Mouse (Mus musculus): Measurements from ENCODE around the gene Gm13276. TPM values are rescaled to one million over a fixed set of nuclear protein-coding genes. Genes with fewer than 3 reads are reported as not detected.
"Not testable (repeated sequence)": the region's sequence is repeated elsewhere in the genome, so short reads cannot be mapped to it uniquely, and the experiment has no call there.

Gene Gm13276
- polyA plus RNA-seq, 1 experiment from 2014 or later, result not detected

DNA sequence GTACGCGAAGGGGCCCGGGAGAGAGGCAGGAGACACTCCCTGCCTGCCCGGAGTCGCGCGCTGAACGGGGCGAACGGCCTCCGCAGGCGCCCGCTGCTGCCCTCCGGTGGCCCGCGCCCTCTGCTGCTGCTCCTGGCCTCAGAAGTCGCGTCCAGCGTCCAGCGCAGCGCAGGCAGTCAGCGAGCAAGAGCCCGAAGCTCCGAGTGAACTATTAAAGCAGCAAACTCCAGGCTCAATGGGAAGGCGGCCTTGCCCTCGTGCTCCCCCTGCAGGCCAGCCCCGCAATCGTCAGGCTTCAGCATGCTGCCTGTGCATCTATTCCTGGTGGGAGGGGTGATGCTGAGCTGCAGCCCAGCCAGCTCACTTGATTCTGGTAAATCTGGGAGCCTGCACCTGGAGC is 5.7 kb downstream of the Gm13276 start, which contains the start of gene Gm13278:
TSS of gene Gm13278 (plus strand) at position 301 of the 400 bp plus-strand sequence.
- H3K4me2 ChIP-seq (replicated peaks); H3K4me1 ChIP-seq; H3K4me3 ChIP-seq; H3K9me3 ChIP-seq; H3K27ac ChIP-seq; H3K36me3 ChIP-seq; H3K9ac ChIP-seq; ATAC-seq (ENCODE audit: insufficient number of reproducible peaks, insufficient read depth, low FRiP score, low TSS enrichment); H3K27me3 ChIP-seq: not testable (repeated sequence)
- no CpG with 5 or more reads among the region's 28 CpGs for WGBS

DNA sequence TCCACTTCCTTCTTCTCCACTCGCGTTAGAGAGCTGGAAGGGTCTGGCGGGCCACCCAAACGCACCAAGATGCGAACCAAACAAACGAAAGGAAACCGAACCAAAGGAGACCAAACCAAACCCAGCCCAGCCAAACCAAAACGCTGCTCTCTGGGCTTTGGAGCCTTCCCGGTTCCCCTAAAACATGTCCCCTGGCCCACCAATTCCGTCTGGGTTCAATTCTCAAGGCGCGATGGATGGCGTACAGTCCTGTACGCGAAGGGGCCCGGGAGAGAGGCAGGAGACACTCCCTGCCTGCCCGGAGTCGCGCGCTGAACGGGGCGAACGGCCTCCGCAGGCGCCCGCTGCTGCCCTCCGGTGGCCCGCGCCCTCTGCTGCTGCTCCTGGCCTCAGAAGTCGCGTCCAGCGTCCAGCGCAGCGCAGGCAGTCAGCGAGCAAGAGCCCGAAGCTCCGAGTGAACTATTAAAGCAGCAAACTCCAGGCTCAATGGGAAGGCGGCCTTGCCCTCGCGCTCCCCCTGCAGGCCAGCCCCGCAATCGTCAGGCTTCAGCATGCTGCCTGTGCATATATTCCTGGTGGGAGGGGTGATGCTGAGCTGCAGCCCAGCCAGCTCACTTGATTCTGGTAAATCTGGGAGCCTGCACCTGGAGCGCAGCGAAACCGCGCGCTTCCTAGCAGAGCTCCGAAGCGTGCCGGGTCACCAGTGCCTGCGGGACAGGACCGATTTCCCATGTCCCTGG is 8.6 kb downstream of the Gm13276 start, which contains the start of gene Gm13275:
TSS of gene Gm13275 (plus strand) at position 552 of the 740 bp plus-strand sequence.
- H3K4me1 ChIP-seq; H3K27ac ChIP-seq; H3K27me3 ChIP-seq; H3K9ac ChIP-seq; H3K4me2 ChIP-seq (replicated peaks); H3K4me3 ChIP-seq; H3K36me3 ChIP-seq; ATAC-seq (ENCODE audit: insufficient number of reproducible peaks, insufficient read depth, low FRiP score, low TSS enrichment); H3K9me3 ChIP-seq: not testable (repeated sequence)
- 1% methylated on average over 14 of the region's 52 CpGs for WGBS

DNA sequence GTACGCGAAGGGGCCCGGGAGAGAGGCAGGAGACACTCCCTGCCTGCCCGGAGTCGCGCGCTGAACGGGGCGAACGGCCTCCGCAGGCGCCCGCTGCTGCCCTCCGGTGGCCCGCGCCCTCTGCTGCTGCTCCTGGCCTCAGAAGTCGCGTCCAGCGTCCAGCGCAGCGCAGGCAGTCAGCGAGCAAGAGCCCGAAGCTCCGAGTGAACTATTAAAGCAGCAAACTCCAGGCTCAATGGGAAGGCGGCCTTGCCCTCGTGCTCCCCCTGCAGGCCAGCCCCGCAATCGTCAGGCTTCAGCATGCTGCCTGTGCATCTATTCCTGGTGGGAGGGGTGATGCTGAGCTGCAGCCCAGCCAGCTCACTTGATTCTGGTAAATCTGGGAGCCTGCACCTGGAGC is 11.6 kb downstream of the Gm13276 start, which contains the start of gene Gm13279:
TSS of gene Gm13279 (plus strand) at position 301 of the 400 bp plus-strand sequence.
- H3K4me2 ChIP-seq (replicated peaks); H3K27me3 ChIP-seq; H3K4me1 ChIP-seq; ATAC-seq (ENCODE audit: insufficient number of reproducible peaks, insufficient read depth, low FRiP score, low TSS enrichment); H3K36me3 ChIP-seq; H3K27ac ChIP-seq; H3K9ac ChIP-seq; H3K4me3 ChIP-seq; H3K9me3 ChIP-seq: not testable (repeated sequence)
- WGBS, result no CpG with 5 or more reads among the region's 28 CpGs

DNA sequence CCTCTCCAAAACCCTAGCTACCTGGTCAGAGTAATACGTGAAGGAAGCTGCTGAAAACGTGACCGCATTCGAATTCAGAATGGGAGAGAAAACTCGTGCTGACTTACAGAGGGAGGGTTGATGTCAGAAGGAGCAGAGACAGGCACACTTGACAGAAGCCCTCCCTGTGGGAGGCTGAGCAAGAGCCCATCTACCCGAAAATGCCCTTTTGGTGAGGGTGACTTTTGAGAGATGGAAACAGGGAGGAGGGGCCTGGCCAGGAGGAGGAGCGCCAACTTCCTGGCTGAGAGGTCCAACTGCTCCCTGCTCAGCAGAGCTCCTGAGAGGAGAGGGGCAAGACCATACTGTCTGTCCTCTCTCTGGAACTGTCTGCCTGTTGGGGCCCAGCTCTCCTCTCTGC is 13.9 kb downstream of the Gm13276 start, which contains the start of gene Gm13285:
TSS of gene Gm13285 (plus strand) at position 301 of the 400 bp plus-strand sequence.
- not testable (repeated sequence) for H3K4me1 ChIP-seq; H3K27me3 ChIP-seq; H3K9me3 ChIP-seq; H3K27ac ChIP-seq; H3K36me3 ChIP-seq; H3K4me2 ChIP-seq (replicated peaks); ATAC-seq (ENCODE audit: insufficient number of reproducible peaks, insufficient read depth, low FRiP score, low TSS enrichment); H3K4me3 ChIP-seq; H3K9ac ChIP-seq
- 10% methylated on average over 6 of the region's 7 CpGs for WGBS

DNA sequence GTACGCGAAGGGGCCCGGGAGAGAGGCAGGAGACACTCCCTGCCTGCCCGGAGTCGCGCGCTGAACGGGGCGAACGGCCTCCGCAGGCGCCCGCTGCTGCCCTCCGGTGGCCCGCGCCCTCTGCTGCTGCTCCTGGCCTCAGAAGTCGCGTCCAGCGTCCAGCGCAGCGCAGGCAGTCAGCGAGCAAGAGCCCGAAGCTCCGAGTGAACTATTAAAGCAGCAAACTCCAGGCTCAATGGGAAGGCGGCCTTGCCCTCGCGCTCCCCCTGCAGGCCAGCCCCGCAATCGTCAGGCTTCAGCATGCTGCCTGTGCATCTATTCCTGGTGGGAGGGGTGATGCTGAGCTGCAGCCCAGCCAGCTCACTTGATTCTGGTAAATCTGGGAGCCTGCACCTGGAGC is 17.4 kb downstream of the Gm13276 start, which contains the start of gene Gm13287:
TSS of gene Gm13287 (plus strand) at position 301 of the 400 bp plus-strand sequence.
- H3K4me2 ChIP-seq (replicated peaks); ATAC-seq (ENCODE audit: insufficient number of reproducible peaks, insufficient read depth, low FRiP score, low TSS enrichment); H3K27me3 ChIP-seq; H3K9ac ChIP-seq; H3K36me3 ChIP-seq; H3K27ac ChIP-seq; H3K4me1 ChIP-seq; H3K4me3 ChIP-seq; H3K9me3 ChIP-seq: not testable (repeated sequence)
- no CpG with 5 or more reads among the region's 29 CpGs for WGBS

DNA sequence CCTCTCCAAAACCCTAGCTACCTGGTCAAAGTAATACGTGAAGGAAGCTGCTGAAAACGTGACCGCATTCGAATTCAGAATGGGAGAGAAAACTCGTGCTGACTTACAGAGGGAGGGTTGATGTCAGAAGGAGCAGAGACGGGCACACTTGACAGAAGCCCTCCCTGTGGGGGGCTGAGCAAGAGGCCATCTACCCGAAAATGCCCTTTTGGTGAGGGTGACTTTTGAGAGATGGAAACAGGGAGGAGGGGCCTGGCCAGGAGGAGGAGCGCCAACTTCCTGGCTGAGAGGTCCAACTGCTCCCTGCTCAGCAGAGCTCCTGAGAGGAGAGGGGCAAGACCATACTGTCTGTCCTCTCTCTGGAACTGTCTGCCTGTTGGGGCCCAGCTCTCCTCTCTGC is 19.7 kb downstream of the Gm13276 start, which contains the start of gene Gm13288:
TSS of gene Gm13288 (plus strand) at position 301 of the 400 bp plus-strand sequence.
- no CpG with 5 or more reads among the region's 8 CpGs for WGBS
- peak within 1 kb of the TSS; percentile 32; the same call in 1 of the 2 replicates for H3K4me2 ChIP-seq (replicated peaks)
- H3K27ac ChIP-seq; H3K9ac ChIP-seq; H3K4me1 ChIP-seq; H3K27me3 ChIP-seq; H3K36me3 ChIP-seq; H3K9me3 ChIP-seq; ATAC-seq (ENCODE audit: insufficient number of reproducible peaks, insufficient read depth, low FRiP score, low TSS enrichment): not testable (repeated sequence)
- H3K4me3 ChIP-seq, result 0 out of 2 replicates have a peak within 1 kb of the TSS, but pooled peaks have one; percentile 22

DNA sequence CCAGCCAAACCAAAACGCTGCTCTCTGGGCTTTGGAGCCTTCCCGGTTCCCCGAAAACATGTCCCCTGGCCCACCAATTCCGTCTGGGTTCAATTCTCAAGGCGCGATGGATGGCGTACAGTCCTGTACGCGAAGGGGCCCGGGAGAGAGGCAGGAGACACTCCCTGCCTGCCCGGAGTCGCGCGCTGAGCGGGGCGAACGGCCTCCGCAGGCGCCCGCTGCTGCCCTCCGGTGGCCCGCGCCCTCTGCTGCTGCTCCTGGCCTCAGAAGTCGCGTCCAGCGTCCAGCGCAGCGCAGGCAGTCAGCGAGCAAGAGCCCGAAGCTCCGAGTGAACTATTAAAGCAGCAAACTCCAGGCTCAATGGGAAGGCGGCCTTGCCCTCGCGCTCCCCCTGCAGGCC is 20.3 kb downstream of the Gm13276 start:
- H3K9ac ChIP-seq; H3K27me3 ChIP-seq; H3K27ac ChIP-seq; ATAC-seq (ENCODE audit: insufficient number of reproducible peaks, insufficient read depth, low FRiP score, low TSS enrichment); H3K9me3 ChIP-seq; H3K36me3 ChIP-seq; H3K4me1 ChIP-seq: not testable (repeated sequence)
- 0 out of 2 replicates have a peak overlapping the region, but pooled peaks have one; percentile 22 for H3K4me3 ChIP-seq
- H3K4me2 ChIP-seq (replicated peaks), result peak overlapping the region; percentile 32; the same call in 1 of the 2 replicates
- WGBS, result 0% methylated on average over 14 of the region's 34 CpGs

DNA sequence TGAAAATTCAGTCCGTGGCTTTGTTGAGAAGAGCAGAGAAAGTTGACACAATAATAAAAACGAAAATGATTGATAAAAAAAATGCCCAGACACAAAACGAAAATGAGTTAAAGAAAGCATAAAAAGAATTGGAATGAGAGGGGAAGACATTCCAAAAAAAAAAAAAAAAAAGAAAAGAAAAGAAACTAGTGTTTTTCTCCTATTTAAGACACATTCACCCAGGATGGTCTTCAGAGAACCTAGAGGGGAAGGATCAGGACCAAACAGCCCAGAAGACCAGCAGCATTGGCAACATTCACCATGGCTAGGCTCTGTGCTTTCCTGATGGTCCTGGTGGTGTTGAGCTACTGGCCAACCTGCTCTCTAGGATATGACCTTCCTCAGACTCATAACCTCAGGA is 30.4 kb downstream of the Gm13276 start, which contains the start of gene Ifna7:
TSS of gene Ifna7 (plus strand) at position 301 of the 400 bp plus-strand sequence.
- no peaks in the 10 kb centered on the region for H3K27me3 ChIP-seq
- WGBS, result 61% methylated on average over 3 of the region's 3 CpGs

DNA sequence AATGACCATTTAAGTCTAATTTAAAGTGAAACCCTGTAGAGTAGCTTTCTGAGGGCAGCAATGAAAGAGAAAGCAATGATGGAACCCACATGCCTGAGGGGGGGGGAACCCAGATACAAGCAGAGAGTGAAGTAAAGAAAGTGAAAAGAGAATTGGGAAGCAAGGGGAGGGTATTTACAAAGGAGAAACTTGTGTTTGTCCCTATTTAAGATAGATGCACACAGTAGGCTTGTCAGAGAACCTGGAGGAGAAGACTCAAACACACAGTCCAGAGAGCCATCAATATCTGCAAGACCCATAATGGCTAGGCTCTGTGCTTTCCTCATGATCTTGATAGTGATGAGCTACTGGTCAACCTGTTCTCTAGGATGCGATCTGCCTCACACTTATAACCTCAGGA is 34.1 kb downstream of the Gm13276 start, which contains the start of gene Ifna11:
TSS of gene Ifna11 (plus strand) at position 301 of the 400 bp plus-strand sequence.
- H3K27me3 ChIP-seq, result no peaks in the 10 kb centered on the region
- no peak within 1 kb of the TSS for H3K4me3 ChIP-seq
- no peak within 1 kb of the TSS for H3K9ac ChIP-seq
- H3K36me3 ChIP-seq, result no peaks in the 10 kb centered on the region
- no peak for ATAC-seq (ENCODE audit: insufficient number of reproducible peaks, insufficient read depth, low FRiP score, low TSS enrichment)
- no peaks in the 10 kb centered on the region for H3K9me3 ChIP-seq
- WGBS, result 96% methylated on average over 1 of the region's 1 CpGs
- H3K4me1 ChIP-seq, result no peaks in the 10 kb centered on the region
- no peak within 1 kb of the TSS for H3K4me2 ChIP-seq (replicated peaks)
- no peak within 1 kb of the TSS for H3K27ac ChIP-seq

More for the DNA sequence above, 30.4 kb downstream of the Gm13276 start, which contains the start of gene Ifna7:
- Histone ChIP-seq H3K36me3 (no peaks in the 10 kb centered on the region), H3K27ac (no peak within 1 kb of the TSS), H3K4me2 (replicated peaks) (no peak within 1 kb of the TSS), H3K4me3 (no peak within 1 kb of the TSS), H3K9ac (no peak within 1 kb of the TSS), H3K4me1 (no peaks in the 10 kb centered on the region), H3K9me3 (no peaks in the 10 kb centered on the region)
- ATAC-seq (ENCODE audit: insufficient number of reproducible peaks, insufficient read depth, low FRiP score, low TSS enrichment), result no peak

DNA sequence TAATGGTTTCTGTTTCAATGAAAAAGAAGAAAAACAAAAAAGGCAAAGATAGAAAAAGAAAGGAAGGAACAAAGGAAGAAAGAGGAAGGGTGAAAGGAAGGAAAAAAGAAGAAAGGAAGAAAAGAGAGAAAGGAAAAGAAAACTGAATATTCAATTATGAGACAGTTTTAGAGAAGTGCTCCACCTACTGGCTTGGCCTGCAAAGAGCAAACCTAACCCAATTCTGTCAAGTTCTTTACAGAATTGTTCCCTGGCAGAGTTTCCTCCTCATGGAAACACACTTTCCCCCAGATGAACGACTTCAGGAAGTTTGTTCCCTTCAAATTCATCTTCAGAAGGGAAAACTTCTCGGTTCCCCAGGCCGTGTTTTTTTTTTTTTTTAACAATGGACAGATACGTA is 37.5 kb downstream of the Gm13276 start:
- H3K36me3 ChIP-seq, result no peaks in the 10 kb centered on the region
- H3K4me1 ChIP-seq, result no peaks in the 10 kb centered on the region
- H3K4me3 ChIP-seq, result no peak overlapping the region
- no peak overlapping the region for H3K4me2 ChIP-seq (replicated peaks)
- H3K9me3 ChIP-seq, result no peaks in the 10 kb centered on the region
- ATAC-seq (ENCODE audit: insufficient number of reproducible peaks, insufficient read depth, low FRiP score, low TSS enrichment), result no peak
- no peak overlapping the region for H3K9ac ChIP-seq
- H3K27me3 ChIP-seq, result no peaks in the 10 kb centered on the region
- H3K27ac ChIP-seq, result no peak overlapping the region
- 26% methylated on average over 4 of the region's 4 CpGs for WGBS

DNA sequence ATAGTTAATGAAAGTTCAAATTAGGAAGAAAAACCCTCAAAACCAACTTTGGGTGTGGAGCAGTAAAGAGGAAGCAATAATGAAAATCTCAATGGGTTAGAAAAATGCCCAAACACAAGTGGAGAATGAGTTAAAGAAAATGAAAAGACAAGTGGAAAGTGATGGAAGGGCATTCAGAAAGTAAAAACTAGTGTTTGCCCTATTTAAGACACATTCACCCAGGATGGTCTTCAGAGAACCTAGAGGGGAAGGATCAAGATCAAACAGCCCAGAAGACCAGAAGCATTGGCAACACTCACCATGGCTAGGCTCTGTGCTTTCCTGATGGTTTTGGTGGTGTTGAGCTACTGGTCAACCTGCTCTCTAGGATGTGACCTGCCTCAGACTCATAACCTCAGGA is 41.6 kb downstream of the Gm13276 start, which contains the start of gene Ifna6:
TSS of gene Ifna6 (plus strand) at position 301 of the 400 bp plus-strand sequence.
- H3K4me3 ChIP-seq; H3K36me3 ChIP-seq; ATAC-seq (ENCODE audit: insufficient number of reproducible peaks, insufficient read depth, low FRiP score, low TSS enrichment); H3K27me3 ChIP-seq; H3K27ac ChIP-seq; H3K4me1 ChIP-seq; H3K9me3 ChIP-seq; H3K4me2 ChIP-seq (replicated peaks); H3K9ac ChIP-seq: not testable (repeated sequence)

DNA sequence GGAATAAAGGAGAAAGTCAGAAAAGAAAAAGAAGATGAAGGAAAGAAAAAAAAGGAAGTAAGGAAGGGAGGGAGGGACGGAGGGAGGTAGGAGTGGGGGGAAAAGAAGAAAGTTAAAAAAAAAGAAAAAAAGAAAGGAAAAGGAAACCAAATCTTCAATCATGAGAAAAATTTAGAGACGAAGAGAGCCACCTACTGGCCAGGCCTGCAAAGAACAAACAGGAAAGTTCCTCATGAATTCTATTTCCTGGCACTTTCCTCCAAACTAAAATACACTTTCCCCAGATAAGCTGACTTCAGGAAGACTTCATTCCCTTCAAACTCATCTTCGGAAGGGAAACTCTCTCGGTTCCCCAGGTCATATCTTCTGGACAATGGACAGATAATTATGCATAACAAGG is 45.0 kb downstream of the Gm13276 start:
- WGBS, result 35% methylated on average over 4 of the region's 4 CpGs
- no peaks in the 10 kb centered on the region for H3K4me1 ChIP-seq
- H3K4me2 ChIP-seq (replicated peaks), result no peak overlapping the region
- H3K27me3 ChIP-seq, result no peaks in the 10 kb centered on the region
- no peaks in the 10 kb centered on the region for H3K9me3 ChIP-seq
- no peak overlapping the region for H3K9ac ChIP-seq
- no peaks in the 10 kb centered on the region for H3K36me3 ChIP-seq
- no peak overlapping the region for H3K27ac ChIP-seq
- ATAC-seq (ENCODE audit: insufficient number of reproducible peaks, insufficient read depth, low FRiP score, low TSS enrichment), result no peak
- no peak overlapping the region for H3K4me3 ChIP-seq
